Mouse (Mus musculus) thymus, postnatal 14 days (tissue): Measurements from ENCODE around the gene Tac2.

Source experiments
- DNase-seq: peaks from one replicate; pipeline ENCODE4 v3.0.0; 2021

Tac2 gene

GRCm38 (mm10) chr10:127728437-127728836 lies 4.2 kb downstream of the Tac2 start:
- no peak for DNase-seq

GRCm38 (mm10) chr10:127730285-127730932 lies 6.1 kb downstream of the Tac2 start:
- DNase-seq: no peak

DNA sequence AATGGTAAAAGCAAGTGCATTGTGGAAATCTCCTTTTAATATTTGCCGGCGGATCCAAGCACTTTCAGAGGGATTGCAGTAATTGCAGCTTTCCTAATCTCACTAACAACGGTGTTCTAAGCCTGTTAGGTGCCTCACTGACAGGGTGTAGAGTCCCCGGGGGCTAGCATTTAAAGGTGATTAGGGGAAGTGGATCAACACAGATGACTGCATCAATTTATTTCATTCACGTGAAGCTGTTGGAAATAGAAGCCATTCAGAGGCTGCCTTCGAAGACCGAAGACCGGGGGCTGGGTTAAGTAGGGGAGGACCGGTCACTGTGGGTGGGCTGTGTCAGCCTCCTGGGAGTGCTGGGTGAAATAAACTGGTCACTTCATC lies 6.6 kb downstream of the Tac2 start:
- no peak for DNase-seq

DNA sequence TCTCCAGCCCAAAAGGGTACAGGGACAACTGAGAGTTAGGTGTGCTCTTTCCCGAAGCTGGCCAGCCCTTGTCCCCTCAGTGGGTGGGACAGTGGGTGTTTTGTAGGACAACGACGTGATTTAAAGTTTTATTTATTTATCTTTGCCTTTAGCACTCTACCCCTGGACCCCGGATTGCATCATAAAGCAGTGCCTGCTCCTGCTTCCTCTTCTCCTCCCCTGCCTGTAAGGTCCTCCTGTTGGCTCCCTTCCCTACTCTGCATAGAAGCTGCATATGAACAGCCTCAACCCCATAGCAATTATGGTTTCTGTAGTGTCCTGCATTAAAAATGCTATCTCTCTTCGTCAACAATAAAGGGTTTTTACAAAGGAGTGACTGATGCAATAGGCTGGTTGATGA lies 7.1 kb downstream of the Tac2 start:
- no peak for DNase-seq

GRCm38 (mm10) chr10:127734434-127734833 lies 10.2 kb downstream of the Tac2 start:
- no peak for DNase-seq

GRCm38 (mm10) chr10:127736266-127736665 lies 12.0 kb downstream of the Tac2 start:
- no peak for DNase-seq

GRCm38 (mm10) chr10:127736916-127737315 lies 12.6 kb downstream of the Tac2 start:
- no peak for DNase-seq

- DNase-seq: no peak
These were observed 13.3 kb downstream of the Tac2 start for GRCm38 (mm10) chr10:127737552-127737951.

DNA sequence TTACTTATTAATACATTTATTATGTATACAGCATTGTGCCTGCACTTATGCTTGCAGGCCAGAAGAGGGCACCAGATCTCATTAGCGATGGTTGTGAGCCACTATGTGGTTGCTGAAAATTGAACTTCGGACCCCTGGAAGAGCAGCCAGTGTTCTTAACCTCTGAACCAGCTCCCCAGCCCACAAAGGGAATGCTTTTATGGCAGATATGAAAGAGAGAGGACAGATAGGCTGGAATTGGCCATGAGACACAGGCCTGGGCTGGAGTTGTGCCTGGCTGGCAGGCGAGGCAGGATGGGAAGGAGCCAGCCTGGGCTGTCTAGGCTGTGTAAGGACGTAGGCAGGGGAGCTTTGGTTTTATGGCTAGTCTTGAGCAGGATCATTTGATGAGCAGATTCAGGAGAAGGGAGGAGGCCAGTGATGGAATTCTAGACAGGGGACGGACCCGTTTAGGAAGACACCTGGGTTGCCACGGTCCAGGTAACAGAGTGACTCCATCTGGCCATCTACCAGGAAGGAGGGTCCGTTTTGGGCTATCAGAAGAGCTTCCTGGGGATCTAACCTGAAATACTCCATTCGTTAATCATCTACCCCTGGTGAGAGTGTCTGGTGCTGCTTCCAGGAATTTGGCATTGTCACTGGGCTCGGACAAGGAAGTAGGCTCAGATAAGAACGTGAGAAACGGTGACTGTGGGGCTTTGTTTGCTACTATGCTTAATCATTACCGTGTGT lies 14.0 kb downstream of the Tac2 start:
- DNase-seq: peak; percentile 53

DNA sequence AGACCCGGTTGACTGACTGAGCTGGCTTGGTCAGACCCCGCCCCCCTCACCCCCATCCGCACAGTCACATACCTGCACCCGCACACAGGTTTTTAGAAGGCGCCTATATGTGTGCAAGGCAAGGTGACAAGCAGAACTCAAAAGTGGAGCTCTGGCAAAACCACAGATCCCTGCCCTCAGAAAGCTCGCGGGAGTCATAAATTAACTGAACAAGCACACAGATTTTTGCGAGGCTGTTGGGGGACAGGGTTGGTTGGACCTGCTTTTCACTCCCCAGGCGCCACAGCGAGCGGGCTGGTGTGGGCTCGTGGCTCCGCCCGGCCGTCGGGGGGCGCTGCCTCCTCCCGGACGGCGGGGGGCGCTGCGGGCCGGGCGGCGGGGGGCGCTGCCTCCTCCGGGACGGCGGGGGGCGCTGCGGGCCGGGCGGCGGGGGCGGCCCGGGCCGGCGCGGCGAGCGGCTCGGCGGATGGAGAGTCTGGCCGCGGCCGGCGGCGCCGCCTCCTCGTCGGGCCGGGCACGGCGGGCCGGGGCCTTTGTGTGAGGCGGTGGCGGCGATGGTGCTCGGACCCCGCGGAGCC lies 14.9 kb downstream of the Tac2 start, which contains the start of gene Zbtb39:
TSS of gene Zbtb39 (plus strand) at position 456 of the 578 bp plus-strand sequence.
- peak; percentile 85 for DNase-seq

DNA sequence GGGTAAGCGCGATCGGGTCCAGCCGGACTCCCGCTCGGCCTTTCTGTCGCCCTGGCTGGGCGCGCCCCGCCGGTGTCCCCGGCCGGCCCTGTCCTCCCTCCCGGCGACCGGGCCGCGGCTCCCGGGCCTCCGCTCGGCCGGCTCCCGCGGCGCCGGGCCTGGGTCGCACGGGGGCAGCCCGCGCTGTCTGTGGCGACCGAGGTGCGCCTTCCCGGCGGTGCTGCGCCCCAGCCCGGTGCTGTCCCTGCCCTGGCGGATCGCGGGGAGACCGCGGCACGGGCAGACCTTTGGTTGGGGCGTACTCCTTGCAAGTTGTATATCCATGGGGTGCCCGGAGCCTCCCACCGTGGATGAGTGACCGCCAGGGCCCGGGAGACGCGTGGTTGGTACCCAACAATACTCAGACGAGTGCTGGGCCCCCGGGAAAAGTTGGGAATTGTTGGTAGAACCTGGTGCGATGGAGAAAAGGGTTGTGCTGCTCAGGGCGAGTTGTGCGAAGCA lies 15.4 kb downstream of the Tac2 start:
- DNase-seq: peak; percentile 57

DNA sequence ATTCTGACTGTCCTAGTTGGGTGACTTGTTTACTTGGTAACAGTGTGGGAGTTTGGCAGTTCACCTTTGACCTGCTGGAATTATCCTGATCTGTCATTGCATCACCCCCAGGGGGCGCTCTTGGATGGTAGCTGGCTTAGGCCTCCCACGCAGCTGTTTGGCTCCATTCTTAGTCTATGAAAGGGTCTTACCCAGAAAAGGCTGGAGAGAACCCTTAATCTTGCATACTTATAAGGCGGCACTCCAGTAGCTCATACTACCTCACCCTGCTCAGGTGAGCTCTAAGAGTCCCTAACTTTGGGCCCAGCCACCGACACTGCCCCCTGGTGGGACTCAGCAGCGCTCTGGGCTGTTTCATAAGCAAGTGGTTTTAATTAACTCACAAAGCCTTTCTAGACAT lies 20.4 kb downstream of the Tac2 start:
- DNase-seq: peak; percentile 58

- DNase-seq: no peak
These were observed 21.6 kb downstream of the Tac2 start for GRCm38 (mm10) chr10:127745886-127746285.

DNA sequence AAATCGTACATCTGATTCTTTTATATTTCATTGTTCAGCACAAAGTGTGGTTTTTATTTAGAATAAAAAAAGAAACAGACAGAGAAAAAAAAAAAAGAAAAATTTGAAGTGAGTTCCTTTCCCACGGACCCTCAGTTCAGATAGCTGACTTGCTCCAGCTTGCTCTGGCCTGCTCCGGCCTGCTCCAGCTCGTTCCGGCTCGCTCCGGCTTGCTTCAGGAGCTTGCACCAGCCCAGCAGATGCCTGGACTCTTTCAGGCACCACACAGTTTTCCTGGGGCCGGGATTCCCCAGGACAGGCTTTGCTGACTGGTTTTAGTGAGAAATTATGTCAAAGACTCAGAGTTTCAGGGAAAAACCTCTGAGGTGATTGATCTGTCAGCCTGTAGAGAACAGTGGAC lies 23.0 kb downstream of the Tac2 start:
- DNase-seq: no peak

GRCm38 (mm10) chr10:127748847-127749612 lies 24.8 kb downstream of the Tac2 start:
- DNase-seq: no peak

DNA sequence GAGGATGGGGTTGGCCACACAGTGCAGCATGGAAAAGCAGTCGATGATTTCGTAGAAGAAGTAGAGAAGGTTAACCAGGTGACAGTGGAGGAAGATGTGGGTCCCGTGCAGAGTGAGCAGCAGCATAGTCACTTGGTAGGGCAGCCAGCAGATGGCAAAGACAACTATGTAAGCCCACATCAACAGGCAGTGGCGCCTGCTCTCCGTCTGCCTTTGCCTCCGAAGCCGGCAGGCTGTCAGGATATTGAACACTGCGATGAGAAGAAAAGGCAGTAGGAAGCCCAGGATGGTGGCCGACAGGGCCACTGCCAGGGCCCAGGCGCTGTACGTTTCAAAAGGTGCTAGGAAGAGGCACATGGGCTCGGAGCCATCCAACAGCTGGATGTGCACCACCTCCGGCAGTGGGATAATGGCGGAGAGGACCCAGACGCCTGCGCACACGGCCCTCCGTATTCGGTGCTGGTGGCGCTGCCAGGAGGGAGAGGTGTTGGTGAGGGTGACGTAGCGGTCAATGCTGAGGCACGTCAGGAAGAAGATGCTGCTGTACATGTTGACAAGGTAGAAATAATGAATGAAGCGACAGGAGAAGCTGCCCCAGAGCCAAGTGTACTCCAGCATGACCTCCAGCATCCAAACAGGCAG lies 26.0 kb downstream of the Tac2 start:
- no peak for DNase-seq

DNA sequence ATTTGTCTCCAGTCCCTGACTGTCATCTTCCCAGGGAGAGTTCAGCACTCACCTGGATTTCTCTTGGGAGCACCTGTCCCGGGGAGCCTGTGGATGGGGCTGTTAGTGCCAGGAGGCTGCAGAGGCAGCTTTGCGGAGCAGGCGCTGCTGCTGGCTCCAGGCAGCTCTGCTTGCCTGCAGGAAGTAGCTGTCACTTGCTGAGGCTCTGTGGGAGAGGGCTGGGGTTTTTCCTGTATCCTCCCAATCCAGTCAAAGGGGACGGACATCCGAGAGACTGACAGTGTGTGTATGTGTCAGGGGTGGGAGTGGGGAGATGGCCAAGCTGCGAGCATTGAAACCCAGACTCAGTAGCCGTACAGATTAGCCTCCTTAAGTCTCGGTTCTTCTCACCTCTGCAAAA lies 27.3 kb downstream of the Tac2 start, which contains the start of gene Gpr182:
TSS of gene Gpr182 (minus strand) at position 185 of the 400 bp plus-strand sequence.
- no peak for DNase-seq

- DNase-seq: no peak
These were observed 30.4 kb downstream of the Tac2 start for GRCm38 (mm10) chr10:127754566-127755166.

GRCm38 (mm10) chr10:127755246-127755645 lies 31.0 kb downstream of the Tac2 start:
- no peak for DNase-seq

DNA sequence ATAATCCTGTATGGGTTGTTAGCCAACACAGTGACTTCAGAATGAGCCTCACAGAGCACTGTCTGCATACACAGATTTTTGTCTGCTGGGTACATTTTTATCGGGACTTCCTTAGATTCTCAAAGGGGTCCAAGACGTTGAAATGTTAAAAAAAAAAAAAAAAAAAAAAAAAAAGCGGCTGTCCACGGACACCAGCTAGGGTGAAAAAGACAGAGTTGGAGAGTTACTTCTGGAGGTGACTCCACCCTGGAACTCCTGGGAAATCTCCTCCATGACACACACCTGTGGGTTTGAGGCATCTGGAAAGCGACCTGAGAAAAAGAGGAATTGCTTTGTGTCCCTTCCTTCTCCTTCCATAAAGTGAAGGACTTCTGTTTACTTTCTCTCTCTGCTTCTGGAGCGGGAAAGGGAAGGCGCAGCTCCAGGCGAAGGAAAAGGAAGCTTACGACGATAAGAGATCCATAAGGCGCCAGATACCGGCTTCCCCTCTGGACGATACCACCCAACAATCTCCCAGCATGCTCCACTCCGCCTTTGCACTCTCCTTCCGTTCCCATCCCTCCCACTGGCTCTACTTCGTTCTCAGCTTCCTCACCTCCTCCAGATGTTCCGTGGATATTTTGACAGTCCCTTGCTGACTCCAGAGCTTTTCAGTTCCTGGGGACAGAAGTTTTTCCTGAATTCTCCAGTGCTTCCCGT lies 31.6 kb downstream of the Tac2 start:
- no peak for DNase-seq
